Mouse (Mus musculus) layer of hippocampus, postnatal 36 days (tissue): ENCODE results near the gene Hnrnpa2b1. TPM values are rescaled to one million over a fixed set of nuclear protein-coding genes. Genes with fewer than 3 reads are reported as not detected.
"Not testable (repeated sequence)": the region's sequence is repeated elsewhere in the genome, so short reads cannot be mapped to it uniquely, and the experiment has no call there.

Source experiments
- DNase-seq, 2 experiments: peaks; one replicate each; pipeline ENCODE4 v3.0.0; 2022
- total RNA-seq, 2 experiments: library from RNA; stranded (reverse); gene quantifications; 2 replicates each; pipeline ENCODE4 v1.2.3; 2021

The Hnrnpa2b1 gene
- 100 to 1,000 TPM; 518 to 547 TPM for total RNA-seq

- DNase-seq = peak; percentile 99
These were observed at the start of gene Hnrnpa2b1 for GRCm38 (mm10) chr6:51469715-51470310. Gene Hnrnpa2b1 (minus strand): TSS chr6:51469894.

GRCm38 (mm10) chr6:51514860-51515259, 45.2 kb upstream of the Hnrnpa2b1 start:
- no peak for DNase-seq

- DNase-seq = no peak
These were observed 44.1 kb upstream of the Hnrnpa2b1 start for GRCm38 (mm10) chr6:51513745-51514144.

- no peak for DNase-seq
These were observed 41.3 kb upstream of the Hnrnpa2b1 start for GRCm38 (mm10) chr6:51510946-51511345.

- no peak for DNase-seq
These were observed 40.4 kb upstream of the Hnrnpa2b1 start for GRCm38 (mm10) chr6:51510094-51510493.

GRCm38 (mm10) chr6:51508750-51509648, 39.3 kb upstream of the Hnrnpa2b1 start:
- peak; percentile 55 to 60 for DNase-seq

GRCm38 (mm10) chr6:51507556-51507955, 37.9 kb upstream of the Hnrnpa2b1 start:
- DNase-seq = no peak

GRCm38 (mm10) chr6:51505671-51506070, 36.0 kb upstream of the Hnrnpa2b1 start:
- no peak for DNase-seq

- DNase-seq = no peak
These were observed 27.8 kb upstream of the Hnrnpa2b1 start for GRCm38 (mm10) chr6:51497321-51498111.

- DNase-seq = no peak
These were observed 20.1 kb upstream of the Hnrnpa2b1 start for GRCm38 (mm10) chr6:51489787-51490186.

- DNase-seq = no peak
These were observed 17.0 kb upstream of the Hnrnpa2b1 start for GRCm38 (mm10) chr6:51486731-51487130.

GRCm38 (mm10) chr6:51486076-51486710, 16.5 kb upstream of the Hnrnpa2b1 start:
- DNase-seq = no peak

- no peak for DNase-seq
These were observed 16.0 kb upstream of the Hnrnpa2b1 start for GRCm38 (mm10) chr6:51485646-51486045.

- not testable (repeated sequence) for DNase-seq
These were observed 14.9 kb upstream of the Hnrnpa2b1 start for GRCm38 (mm10) chr6:51484556-51484955.

GRCm38 (mm10) chr6:51483861-51484260, 14.2 kb upstream of the Hnrnpa2b1 start:
- no peak for DNase-seq

GRCm38 (mm10) chr6:51481548-51481947, 11.9 kb upstream of the Hnrnpa2b1 start:
- DNase-seq = no peak

- DNase-seq = no peak
These were observed 9.5 kb upstream of the Hnrnpa2b1 start for GRCm38 (mm10) chr6:51479136-51479731.

GRCm38 (mm10) chr6:51472213-51472612, 2.5 kb upstream of the Hnrnpa2b1 start:
- no peak for DNase-seq

- no peak for DNase-seq
These were observed 2.1 kb upstream of the Hnrnpa2b1 start for GRCm38 (mm10) chr6:51471782-51472181.

GRCm38 (mm10) chr6:51471179-51471505, 1.4 kb upstream of the Hnrnpa2b1 start:
- DNase-seq = no peak

- peak; percentile 83 to 85 for DNase-seq
These were observed 851 bp upstream of the Hnrnpa2b1 start, which contains the start of gene Cbx3 for GRCm38 (mm10) chr6:51470311-51471178. Gene Cbx3 (plus strand): TSS chr6:51470360.
